Mouse (Mus musculus) lung, embryonic 16.5 days (tissue): ENCODE measurements at regions not wholly inside any gene's neighbourhood (a gene's known extent, or its start where the extent isn't known, plus 50 kb on each side); places are given as distances from the start of the nearest gene placed in this dataset.

Experiments
- ATAC-seq: fragments of 200-750 bp; cut with Nextera tagmentation; 2 replicates; pipeline ENCODE4 v1.8.0; 2017; ENCODE audit warnings: low read depth, mild to moderate bottlenecking, moderate library complexity
- H3K27ac ChIP-seq: fragments of 300-500 bp; sonication (generic); 2 replicates; pipeline ENCODE4 v1.5.1; 2014; ENCODE audit warnings: mild to moderate bottlenecking, control low read depth, low read length
- H3K27me3 ChIP-seq: fragments of 300-500 bp; sonication (generic); 2 replicates; pipeline ENCODE4 v1.6.1; 2014; ENCODE audit warnings: low read depth, low read length, mixed read lengths; ENCODE audit not compliant: control insufficient read depth, insufficient read depth
- H3K36me3 ChIP-seq: fragments of 300-500 bp; sonication (generic); 2 replicates; pipeline ENCODE4 v1.6.1; 2014; ENCODE audit warnings: low read length; ENCODE audit not compliant: control insufficient read depth, insufficient read depth
- H3K4me1 ChIP-seq: fragments of 300-500 bp; sonication (generic); replicated peaks from 2 replicates; pipeline ENCODE4 v1.6.1; 2014; ENCODE audit warnings: low read length, mixed read lengths; ENCODE audit not compliant: control insufficient read depth, insufficient read depth
- H3K4me2 ChIP-seq: fragments of 300-500 bp; sonication (generic); 2 replicates; pipeline ENCODE4 v1.6.1; 2014; ENCODE audit warnings: low read depth, low read length, control low read depth
- H3K4me3 ChIP-seq: fragments of 300-500 bp; sonication (generic); 2 replicates; pipeline ENCODE4 v1.5.1; 2014; ENCODE audit warnings: mild to moderate bottlenecking, low read length, control low read depth
- H3K9ac ChIP-seq: fragments of 300-500 bp; sonication (generic); 2 replicates; pipeline ENCODE4 v1.6.1; 2014; ENCODE audit warnings: low read length, control low read depth
- H3K9me3 ChIP-seq: fragments of 300-500 bp; sonication (generic); 2 replicates; pipeline ENCODE4 v1.6.1; 2016; ENCODE audit warnings: low read length; ENCODE audit not compliant: control insufficient read depth
- WGBS: fragments of 180-500 bp; shearing (Covaris S2); extraction: QIAGEN DNeasy Blood & Tissue Kit; methylation state at CpG from one replicate; pipeline ENCODE4 v1.1.7; 2014; 5-methylcytosine and 5-hydroxymethylcytosine counted together

DNA sequence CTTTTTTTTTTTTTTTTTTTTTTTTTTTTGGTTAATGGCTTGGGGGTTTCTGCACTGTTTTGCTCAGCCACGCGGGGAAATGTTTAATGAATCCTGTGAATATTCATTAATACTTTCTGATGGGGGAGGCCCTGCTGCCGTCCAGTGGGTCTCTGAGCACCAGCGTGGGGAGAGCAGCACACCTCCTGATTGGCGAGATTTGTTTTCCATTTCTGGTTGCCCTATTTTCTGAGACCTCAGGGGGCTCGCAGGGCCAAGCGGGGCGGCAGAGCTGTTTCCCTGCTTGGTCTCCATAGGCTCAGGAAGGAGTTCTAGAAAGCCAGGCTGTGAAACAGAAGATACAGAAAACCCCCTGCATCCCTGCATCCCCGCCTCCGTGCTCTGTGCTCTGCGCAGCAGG is 153.0 kb upstream of the Med13l start:
- Histone ChIP-seq H3K4me2 (no peak overlapping the region), H3K4me3 (no peak overlapping the region), H3K27me3 (no peaks in the 10 kb centered on the region), H3K27ac (no peak overlapping the region), H3K4me1 (no peaks in the 10 kb centered on the region), H3K9me3 (no peaks in the 10 kb centered on the region; the same call in 1 of the 2 replicates), H3K36me3 (no peaks in the 10 kb centered on the region), H3K9ac (no peak overlapping the region)
- WGBS = 59% methylated on average over 11 of the region's 11 CpGs
- no peak for ATAC-seq

DNA sequence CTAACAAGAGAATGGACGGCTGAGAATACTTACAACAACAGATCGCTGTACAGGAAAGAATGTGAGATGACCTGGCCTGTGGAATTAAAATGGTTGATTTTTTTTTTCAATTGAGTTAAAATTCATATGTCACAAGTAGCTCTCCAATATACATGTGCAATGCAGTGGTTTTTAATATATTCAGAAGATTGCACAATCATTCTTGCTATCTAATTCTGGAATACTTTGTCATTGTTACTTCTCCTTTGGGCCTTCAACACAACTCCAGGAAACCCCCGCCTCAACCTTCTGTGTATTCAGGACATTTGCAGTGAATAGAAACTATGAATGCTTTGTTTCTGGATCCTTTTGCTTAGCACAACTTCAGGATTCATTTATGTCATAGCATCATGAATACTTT is 152.5 kb upstream of the Med13l start:
- WGBS = 61% methylated on average over 3 of the region's 3 CpGs
- H3K9me3 ChIP-seq = no peaks in the 10 kb centered on the region; the same call in 1 of the 2 replicates

DNA sequence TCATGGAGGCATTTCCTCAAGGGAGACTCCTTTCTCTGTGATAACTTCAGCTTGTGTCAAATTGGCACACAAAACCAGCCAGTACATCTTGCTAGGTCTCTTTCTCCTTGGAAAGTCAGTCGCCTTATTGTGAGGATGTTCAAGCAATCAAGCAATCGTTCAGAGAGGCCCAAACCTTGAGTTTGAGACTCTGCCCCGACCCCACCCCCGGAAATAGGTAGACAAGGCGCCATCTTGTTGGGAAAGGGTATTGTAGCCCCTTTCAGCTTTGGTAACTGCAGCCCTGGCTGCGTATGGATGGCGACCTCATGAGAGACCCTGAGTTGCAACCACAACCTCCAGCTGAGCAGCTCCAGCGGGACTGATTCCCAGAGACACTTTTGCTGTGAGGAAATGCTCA is 151.7 kb upstream of the Med13l start:
- H3K27me3 ChIP-seq = no peaks in the 10 kb centered on the region
- H3K36me3 ChIP-seq = no peaks in the 10 kb centered on the region
- no peak overlapping the region for H3K4me3 ChIP-seq
- no peak overlapping the region for H3K9ac ChIP-seq
- no peak for ATAC-seq
- WGBS = 87% methylated on average over 8 of the region's 8 CpGs
- no peak overlapping the region for H3K27ac ChIP-seq
- H3K9me3 ChIP-seq = no peaks in the 10 kb centered on the region; the same call in 1 of the 2 replicates
- no peaks in the 10 kb centered on the region for H3K4me1 ChIP-seq
- no peak overlapping the region for H3K4me2 ChIP-seq

More for the DNA sequence above, 152.5 kb upstream of the Med13l start:
- Histone ChIP-seq H3K4me1 (no peaks in the 10 kb centered on the region), H3K36me3 (no peaks in the 10 kb centered on the region), H3K9ac (no peak overlapping the region), H3K27ac (no peak overlapping the region), H3K4me2 (no peak overlapping the region), H3K4me3 (no peak overlapping the region), H3K27me3 (no peaks in the 10 kb centered on the region)
- ATAC-seq = no peak

DNA sequence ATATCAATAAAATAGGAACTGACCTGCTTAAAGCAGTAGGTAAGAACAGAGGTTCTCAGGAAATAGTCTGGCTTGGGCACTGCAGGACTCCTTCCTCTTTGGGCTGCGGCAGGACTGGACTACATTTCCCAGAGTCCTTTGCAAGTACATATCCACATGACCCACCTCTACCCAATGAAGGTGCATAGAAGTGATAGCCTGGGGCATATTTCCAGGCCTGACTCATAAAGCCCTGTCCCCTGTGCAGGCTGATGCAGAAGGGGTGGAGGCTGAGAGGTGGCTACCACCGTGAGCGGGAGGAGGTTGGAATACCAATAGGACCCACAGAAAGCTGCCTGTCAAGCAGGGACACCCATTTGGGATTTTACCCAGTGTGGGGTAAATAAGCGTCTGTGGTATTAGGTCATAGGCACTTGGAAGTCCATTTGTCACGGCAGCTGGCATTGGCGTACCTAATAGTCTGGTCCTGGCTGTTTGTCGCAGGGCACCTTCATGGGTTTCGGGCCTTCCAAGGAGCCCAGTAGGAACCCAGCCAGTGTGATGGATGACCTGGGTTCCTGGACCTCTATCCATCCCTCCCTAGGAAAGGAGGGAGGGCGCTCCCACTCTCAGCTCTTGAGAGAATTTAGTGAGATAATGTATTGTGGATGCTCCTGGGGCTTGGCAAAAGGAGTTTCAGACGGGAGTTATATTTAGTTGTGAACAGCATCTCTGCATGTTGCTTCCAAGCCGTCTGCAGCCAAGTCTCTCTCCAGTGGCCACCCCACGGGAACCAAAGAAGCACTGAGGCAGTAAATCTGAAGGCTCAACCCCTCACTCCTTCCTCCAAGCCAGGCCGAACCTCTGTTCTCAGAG is 146.8 kb upstream of the Med13l start:
- Histone ChIP-seq H3K4me2 (no peak overlapping the region), H3K9ac (no peak overlapping the region; the same call in 1 of the 2 replicates), H3K4me1 (no peaks in the 10 kb centered on the region), H3K27ac (no peak overlapping the region), H3K9me3 (no peaks in the 10 kb centered on the region), H3K4me3 (no peak overlapping the region), H3K36me3 (no peaks in the 10 kb centered on the region), H3K27me3 (no peaks in the 10 kb centered on the region)
- WGBS = 68% methylated on average over 13 of the region's 13 CpGs
- ATAC-seq = peak; percentile 91

DNA sequence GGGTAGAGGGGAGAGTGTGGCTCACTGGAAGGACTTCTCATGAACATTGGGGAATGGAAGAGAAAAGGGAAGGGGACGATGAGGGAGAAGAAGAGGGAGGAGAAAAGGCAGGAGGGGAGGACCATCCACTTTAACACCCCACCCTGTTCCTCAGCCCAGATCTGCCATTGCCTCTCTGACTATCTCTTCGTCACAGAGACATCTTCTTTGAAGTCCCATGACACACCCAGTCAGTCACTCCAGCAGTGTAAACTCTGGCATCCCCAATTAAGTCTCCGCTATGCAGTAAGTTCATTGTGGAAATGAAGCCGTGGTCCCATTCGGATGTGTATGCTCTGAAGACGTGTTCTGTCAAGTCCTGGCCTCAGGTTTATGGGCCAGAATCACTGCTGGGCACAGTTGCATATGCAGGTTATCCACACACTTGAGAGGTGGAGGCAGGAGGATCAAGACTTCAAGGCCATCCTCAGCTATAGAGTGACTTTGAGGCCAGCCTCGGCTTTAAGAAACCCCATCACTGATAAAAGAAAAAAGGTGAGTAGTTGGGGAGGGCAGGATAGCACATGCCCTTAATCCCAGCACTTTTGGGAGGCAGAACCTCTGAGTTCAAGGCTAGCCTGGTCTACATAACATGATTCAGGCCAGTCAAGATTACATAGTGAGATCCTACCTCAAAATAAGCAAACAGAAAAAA is 141.0 kb upstream of the Med13l start:
- Histone ChIP-seq H3K4me2 (no peak overlapping the region), H3K9me3 (no peaks in the 10 kb centered on the region), H3K27me3 (no peaks in the 10 kb centered on the region), H3K4me1 (peaks cover 14% of the 10 kb centered on the region), H3K9ac (no peak overlapping the region), H3K4me3 (no peak overlapping the region), H3K36me3 (no peaks in the 10 kb centered on the region), H3K27ac (no peak overlapping the region)
- no peak for ATAC-seq
- WGBS = 82% methylated on average over 7 of the region's 7 CpGs

DNA sequence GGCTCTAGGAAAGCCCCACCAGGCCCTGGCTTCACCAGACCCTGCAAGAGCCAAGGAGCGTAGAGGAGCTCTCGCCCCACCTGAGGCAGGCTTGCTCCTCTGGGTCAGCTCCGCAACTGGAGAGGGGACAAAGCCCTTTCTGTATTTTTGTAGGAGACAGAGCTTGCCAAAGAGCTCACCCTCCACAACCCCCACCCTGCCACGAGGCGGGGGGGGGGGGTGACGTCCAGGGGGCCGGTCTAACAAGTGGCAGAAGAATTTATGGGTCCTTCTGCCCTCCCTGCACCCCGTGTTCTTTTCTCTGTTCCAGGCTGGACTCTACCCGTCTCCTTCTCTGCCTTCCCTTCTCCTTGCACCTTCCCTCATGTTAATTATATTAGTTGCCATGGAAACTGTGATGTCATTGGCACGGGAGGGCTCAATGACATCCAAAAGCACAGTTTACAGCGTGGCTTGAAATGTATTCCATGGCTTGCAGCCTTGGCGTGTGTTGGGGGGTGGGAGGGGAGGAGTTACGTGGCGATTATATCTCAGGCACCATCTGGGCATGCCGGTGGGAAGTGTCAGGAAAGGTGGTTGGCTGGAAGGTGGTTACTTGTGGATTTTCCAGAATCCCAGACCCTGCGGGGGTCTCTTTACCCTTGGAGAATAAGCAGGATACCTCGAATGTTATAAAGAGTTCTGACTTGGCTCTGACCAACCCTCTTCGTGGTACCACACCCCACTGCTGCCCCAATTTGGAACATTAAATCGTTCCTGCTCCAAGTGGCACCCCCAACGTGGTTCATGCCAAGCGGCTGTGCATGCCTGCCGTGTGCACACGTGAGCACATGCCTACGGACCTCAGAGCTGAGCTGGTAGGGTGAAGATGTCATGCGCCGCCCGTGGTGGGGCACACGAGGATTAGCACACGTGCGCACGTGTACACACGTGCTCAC is 138.3 kb upstream of the Med13l start:
- H3K4me3 ChIP-seq = 0 out of 2 replicates have a peak overlapping the region, but pooled peaks have one; percentile 10

DNA sequence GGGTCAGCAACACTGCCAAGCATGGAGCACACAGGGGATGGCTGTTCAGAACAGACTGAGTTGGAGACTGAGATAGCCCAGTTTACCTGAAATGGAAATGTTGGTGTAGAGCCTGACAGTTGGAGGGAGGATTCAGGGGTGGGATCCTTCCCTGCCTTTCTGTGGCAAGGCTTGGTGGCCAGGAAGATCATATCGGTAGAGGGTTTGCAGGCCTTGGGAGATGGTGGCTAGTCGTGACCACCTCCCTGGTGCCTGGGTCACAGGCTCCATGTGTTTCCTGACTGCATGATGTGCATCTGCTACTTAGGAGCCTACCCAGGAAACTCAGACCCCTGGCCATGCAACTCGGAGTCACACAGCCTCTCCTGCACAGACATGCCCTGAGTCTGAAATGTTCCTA is 136.3 kb upstream of the Med13l start:
- Histone ChIP-seq H3K4me3 (no peak overlapping the region), H3K9ac (0 out of 2 replicates have a peak overlapping the region, but pooled peaks have one; percentile 15), H3K4me1 (peaks cover 16% of the 10 kb centered on the region), H3K27ac (peak overlapping the region; percentile 83), H3K4me2 (no peak overlapping the region), H3K36me3 (no peaks in the 10 kb centered on the region), H3K27me3 (no peaks in the 10 kb centered on the region), H3K9me3 (no peaks in the 10 kb centered on the region)
- 70% methylated on average over 3 of the region's 3 CpGs for WGBS
- no peak; the same call in 1 of the 2 replicates for ATAC-seq

More for the DNA sequence above, 138.3 kb upstream of the Med13l start:
- H3K9ac ChIP-seq = no peak overlapping the region; the same call in 1 of the 2 replicates
- no peaks in the 10 kb centered on the region for H3K9me3 ChIP-seq
- H3K36me3 ChIP-seq = no peaks in the 10 kb centered on the region
- no peaks in the 10 kb centered on the region for H3K27me3 ChIP-seq
- peak overlapping the region; percentile 44 for H3K4me2 ChIP-seq
- 47% methylated on average over 32 of the region's 32 CpGs for WGBS
- ATAC-seq = peak; percentile 56
- peaks cover 16% of the 10 kb centered on the region for H3K4me1 ChIP-seq
- no peak overlapping the region; the same call in 1 of the 2 replicates for H3K27ac ChIP-seq

DNA sequence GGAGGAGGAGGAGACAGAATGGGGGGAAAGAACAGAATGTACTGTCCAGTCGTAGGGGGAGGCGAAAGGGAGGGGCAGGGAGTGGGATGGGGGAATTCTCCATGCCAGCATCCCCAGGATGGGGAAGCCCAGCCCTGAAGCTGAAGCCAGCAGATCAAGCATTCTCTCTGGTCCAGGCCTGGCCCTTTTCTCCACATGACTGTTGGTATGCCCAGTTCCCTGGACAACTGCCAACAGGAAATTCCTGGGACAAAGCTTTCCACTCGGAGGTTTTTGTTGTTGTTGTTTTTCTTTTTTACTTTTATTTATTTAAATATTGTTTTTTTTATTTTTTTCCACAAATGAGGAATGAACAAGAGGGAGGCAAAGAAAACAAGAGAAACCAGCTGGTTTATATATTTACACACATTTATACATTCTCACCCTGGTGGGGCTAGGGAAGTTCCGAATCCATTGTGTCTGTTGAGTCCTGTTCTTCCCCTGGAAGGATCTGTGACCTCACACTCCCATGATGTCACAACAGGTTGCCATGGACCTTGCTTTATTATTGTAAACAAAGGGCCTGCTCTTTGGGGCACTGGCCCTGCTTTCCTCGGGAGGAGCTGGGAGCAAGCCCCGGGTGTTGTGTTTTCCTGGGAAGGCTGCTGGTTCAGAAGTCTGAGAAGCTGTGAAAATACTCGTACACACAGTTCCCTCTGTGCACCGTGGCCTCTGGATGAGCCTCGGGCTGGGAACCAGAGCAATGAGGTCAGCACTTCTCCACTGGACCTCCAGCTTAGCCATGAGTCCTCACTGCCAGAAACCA is 135.5 kb upstream of the Med13l start:
- 15% methylated on average over 9 of the region's 9 CpGs for whole genome bisulfite sequencing
- H3K27ac ChIP-seq = peak overlapping the region; percentile 83
- no peak overlapping the region for H3K4me2 ChIP-seq
- H3K9ac ChIP-seq = no peak overlapping the region
- no peaks in the 10 kb centered on the region for H3K36me3 ChIP-seq
- H3K9me3 ChIP-seq = no peaks in the 10 kb centered on the region
- no peak overlapping the region for H3K4me3 ChIP-seq
- H3K27me3 ChIP-seq = no peaks in the 10 kb centered on the region
- peaks cover 16% of the 10 kb centered on the region for H3K4me1 ChIP-seq
- ATAC-seq = peak; percentile 88
